ENCODE assay signal across 16 mouse cellular contexts in the genomic region with DNA sequence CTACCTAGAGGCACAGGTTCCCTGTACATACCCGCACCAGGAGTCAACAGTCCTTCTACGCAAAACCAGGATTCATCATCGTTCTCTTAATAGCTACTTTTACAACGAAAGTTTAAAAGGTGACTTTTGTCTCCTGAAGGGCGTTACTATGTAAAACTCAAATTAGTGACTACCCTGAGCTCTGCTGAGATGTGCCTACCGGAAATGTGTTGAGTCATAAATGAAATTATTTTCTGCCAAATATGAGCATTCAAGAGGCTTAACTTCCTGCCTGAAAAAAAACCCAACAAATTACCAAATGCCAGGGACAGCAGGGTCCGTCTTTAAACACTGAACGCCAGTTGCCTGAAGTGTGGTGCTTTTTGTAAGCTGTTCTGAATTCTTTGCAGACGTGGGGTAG.
DNase-seq lines count a peak whose midpoint lies in the region; ATAC-seq and TF ChIP-seq lines count a peak whose summit lies in the region.
"Had no signal": no experiment of that assay in that cellular context is flagged by ENCODE, and none has a peak within 500 bp of the region (broad histone marks: within the 10 kb centered on the region; RNA-seq: fewer than 3 reads in every experiment).

No protein-coding gene starts in this region.

- H3K36me3 ChIP-seq in forebrain, embryonic 11.5 days (ENCODE audit: control insufficient read depth, insufficient read depth, low read length), result no peaks in the 10 kb centered on the region
- no peaks in the 10 kb centered on the region for H3K36me3 ChIP-seq in intestine, embryonic 15.5 days
- H3K36me3 ChIP-seq: heart, embryonic 13.5 days; hindbrain, embryonic 15.5 days had no signal

- H3K9me3 ChIP-seq in forebrain, embryonic 11.5 days (ENCODE audit: control insufficient read depth, low read length), result no peaks in the 10 kb centered on the region
- no peaks in the 10 kb centered on the region for H3K9me3 ChIP-seq in intestine, embryonic 15.5 days
- H3K9me3 ChIP-seq: embryonic facial prominence, embryonic 13.5 days; heart, embryonic 13.5 days; hindbrain, embryonic 15.5 days had no signal

- H3K27me3 ChIP-seq in forebrain, embryonic 11.5 days (ENCODE audit: control insufficient read depth, insufficient read depth, low read length), result no peaks in the 10 kb centered on the region
- no peaks in the 10 kb centered on the region for H3K27me3 ChIP-seq in intestine, embryonic 15.5 days (replicated peaks)
- H3K27me3 ChIP-seq: embryonic facial prominence, embryonic 13.5 days; heart, embryonic 13.5 days had no signal

- H3K27ac ChIP-seq in bone marrow macrophage, adult 2 months (ENCODE audit: insufficient read depth, low read depth, low read length), result 0 out of 2 replicates have a peak overlapping the region, but pooled peaks have one; percentile 48
- no peak overlapping the region for H3K27ac ChIP-seq in forebrain, embryonic 11.5 days (ENCODE audit: low read depth, low read length)
- no peak overlapping the region for H3K27ac ChIP-seq in intestine, embryonic 15.5 days
- H3K27ac ChIP-seq: embryonic facial prominence, embryonic 13.5 days; heart, embryonic 13.5 days; hindbrain, embryonic 15.5 days had no signal

- ATAC-seq in inflammation-experienced regulatory T-cells, adult 6 months, result peak; percentile 65
- ATAC-seq in forebrain, embryonic 11.5 days (replicated peaks; ENCODE audit: low FRiP score), result no peak
- ATAC-seq in intestine, embryonic 15.5 days, result no peak

- no peak for TF ChIP-seq CTCF in bone marrow macrophage, adult 2 months (IDR thresholded peaks at IDR 0.05; ENCODE audit: low read depth, low read length)

- TF ChIP-seq POLR2A in bone marrow macrophage, adult 2 months (IDR thresholded peaks at IDR 0.05; ENCODE audit: borderline replicate concordance, low read depth, low read length), result no peak

- no peak overlapping the region for H3K9ac ChIP-seq in forebrain, embryonic 11.5 days (ENCODE audit: low read length)
- no peak overlapping the region for H3K9ac ChIP-seq in intestine, embryonic 15.5 days
- H3K9ac ChIP-seq: embryonic facial prominence, embryonic 13.5 days; heart, embryonic 13.5 days; hindbrain, embryonic 15.5 days had no signal

- no peak overlapping the region for H3K4me3 ChIP-seq in bone marrow macrophage, adult 2 months (ENCODE audit: insufficient read depth, low read length)
- no peak overlapping the region for H3K4me3 ChIP-seq in forebrain, embryonic 11.5 days (ENCODE audit: low read depth, low read length)
- H3K4me3 ChIP-seq in intestine, embryonic 15.5 days (replicated peaks), result no peak overlapping the region
- H3K4me3 ChIP-seq: embryonic facial prominence, embryonic 13.5 days; heart, embryonic 13.5 days; hindbrain, embryonic 15.5 days had no signal

- DNase-seq in CD4-positive, CD25-positive, alpha-beta regulatory T cell, adult 2 months (ENCODE audit: low read depth, low spot score), result peak; percentile 13
- DNase-seq in forebrain, embryonic 11.5 days (ENCODE audit: low spot score), result no peak
- DNase-seq in embryo, embryonic 10.5 days (ENCODE audit: low spot score), result no peak
- DNase-seq: adrenal gland, postnatal 10 days; cerebellum, adult 11-12 months; cerebellum, adult 9-10 months; cerebellum, postnatal 25 days; gastrocnemius, postnatal 10 days; heart, postnatal 36 days; kidney, adult 18-20 months had no signal

- 90% methylated on average over 9 of the region's 9 CpGs for WGBS in forebrain, embryonic 11.5 days
- WGBS in intestine, embryonic 15.5 days, result 72% methylated on average over 9 of the region's 9 CpGs

- H3K4me1 ChIP-seq in bone marrow macrophage, adult 2 months (ENCODE audit: control insufficient read depth, insufficient read depth, low read length), result peaks cover 35% of the 10 kb centered on the region
- peaks cover 25% of the 10 kb centered on the region for H3K4me1 ChIP-seq in forebrain, embryonic 11.5 days (replicated peaks; ENCODE audit: control insufficient read depth, insufficient read depth, low read length)
- H3K4me1 ChIP-seq in intestine, embryonic 15.5 days (replicated peaks), result peaks cover 50% of the 10 kb centered on the region

- no peak overlapping the region for H3K4me2 ChIP-seq in forebrain, embryonic 11.5 days (ENCODE audit: low read depth, low read length, severe bottlenecking)
- H3K4me2 ChIP-seq in intestine, embryonic 15.5 days (replicated peaks), result no peak overlapping the region
- H3K4me2 ChIP-seq: embryonic facial prominence, embryonic 13.5 days; heart, embryonic 13.5 days; hindbrain, embryonic 15.5 days had no signal
